Mouse (Mus musculus) fat pad, adult 2 months (tissue): ENCODE data around the gene Gnpat.
A peak's percentile ranks its signal among the peaks of the same experiment; 100 is the strongest.
"Not testable (repeated sequence)": the region's sequence is repeated elsewhere in the genome, so short reads cannot be mapped to it uniquely, and the experiment has no call there.

Experiments
- DNase-seq: peaks from one replicate; pipeline ENCODE4 v3.0.0-alpha.2; 2011; ENCODE audit warnings: low read depth, low spot score; ENCODE audit errors: extremely low read depth

Gnpat gene

DNA sequence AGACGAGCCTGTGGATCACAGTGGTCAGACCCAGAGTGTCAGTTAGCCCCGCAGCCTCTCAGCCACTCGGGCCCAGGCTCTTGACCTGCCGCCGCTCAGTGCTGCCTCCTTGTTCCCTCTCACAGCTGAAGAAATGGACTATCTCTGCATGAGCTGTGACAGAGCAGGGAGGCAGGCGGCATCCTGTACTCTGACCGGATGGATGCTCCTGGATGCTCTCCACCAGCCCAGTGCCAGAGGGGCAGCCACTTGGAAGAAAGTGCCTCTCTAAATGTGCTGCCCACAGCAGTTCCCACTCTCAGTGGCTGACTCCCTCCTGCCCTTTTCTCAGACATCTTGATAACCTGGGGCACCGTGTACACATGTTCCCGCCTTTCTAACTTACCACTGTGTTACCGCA, 21.1 kb upstream of the Gnpat start:
- DNase-seq: no peak

DNA sequence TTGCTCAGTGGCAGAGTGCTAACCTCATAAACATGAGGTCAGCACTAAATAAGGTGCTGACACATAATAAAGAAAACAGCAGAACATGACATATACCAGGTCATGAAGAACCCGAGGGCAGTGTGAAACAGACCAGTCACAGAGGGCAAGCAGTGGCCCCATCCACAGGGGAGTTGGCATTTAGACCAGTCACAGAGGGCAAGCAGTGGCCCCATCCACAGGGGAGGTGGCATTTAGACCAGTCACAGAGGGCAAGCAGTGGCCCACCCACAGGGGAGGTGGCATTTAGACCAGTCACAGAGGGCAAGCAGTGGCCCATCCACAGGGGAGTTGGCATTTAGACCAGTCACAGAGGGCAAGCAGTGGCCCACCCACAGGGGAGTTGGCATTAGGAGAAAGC, 19.9 kb upstream of the Gnpat start:
- DNase-seq: not testable (repeated sequence)

DNA sequence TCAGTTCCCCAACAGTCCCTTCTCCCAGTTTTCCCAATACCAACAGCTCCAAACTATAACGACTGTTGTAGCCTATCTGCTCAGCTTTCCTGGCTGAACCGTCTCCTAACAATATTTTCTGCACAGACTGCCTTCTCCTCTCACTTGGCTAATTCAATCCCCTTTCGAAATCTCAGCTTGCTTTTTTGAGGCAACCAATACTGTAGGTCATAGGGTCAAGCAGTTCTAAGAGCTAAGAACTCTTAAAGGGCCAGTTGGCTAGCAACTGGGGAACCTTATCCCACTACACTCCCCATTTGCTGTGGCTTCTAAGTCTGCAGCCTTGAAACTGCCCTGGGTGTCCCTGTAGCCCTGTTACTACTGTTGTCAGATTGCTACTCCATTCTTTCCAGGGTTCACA, 17.7 kb upstream of the Gnpat start:
- no peak for DNase-seq

DNA sequence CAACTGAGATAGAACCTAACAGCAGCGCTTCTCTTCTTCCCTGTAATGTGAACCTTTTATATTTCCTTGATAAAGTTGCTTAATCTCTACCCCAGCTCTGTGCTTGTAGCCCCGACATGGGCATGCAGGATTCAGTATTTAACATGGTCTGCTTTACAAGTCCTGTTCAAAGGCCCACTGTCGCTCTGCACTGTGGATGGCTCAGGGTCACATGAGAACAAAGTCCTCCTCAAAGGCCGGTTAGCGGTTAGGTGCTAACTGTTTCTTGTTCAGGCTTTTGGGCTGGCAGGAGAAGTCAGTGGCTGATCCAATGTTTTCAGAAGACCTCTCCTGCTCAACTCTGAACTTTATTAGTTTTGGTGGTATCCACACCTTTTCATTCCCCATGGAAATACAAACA, 17.3 kb upstream of the Gnpat start:
- DNase-seq: no peak

DNA sequence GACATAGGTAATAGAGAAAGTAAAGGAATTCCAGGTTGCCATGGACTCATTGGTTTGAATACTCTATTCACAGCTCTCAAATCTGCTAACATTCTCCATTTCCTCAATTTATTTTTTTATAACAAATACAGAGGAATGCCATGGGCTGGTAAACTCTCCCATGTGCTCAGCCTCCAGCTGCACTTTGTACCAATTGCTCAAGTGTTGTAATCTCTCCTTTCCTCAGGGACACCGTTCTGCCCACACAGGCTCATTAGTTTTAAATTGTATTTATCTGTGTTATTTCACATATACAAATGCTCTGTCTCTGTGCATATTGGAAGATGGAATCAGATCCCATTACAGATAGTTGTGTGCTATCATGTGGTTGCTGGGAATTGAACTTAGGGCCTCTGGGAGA, 9.3 kb upstream of the Gnpat start:
- no peak for DNase-seq

DNA sequence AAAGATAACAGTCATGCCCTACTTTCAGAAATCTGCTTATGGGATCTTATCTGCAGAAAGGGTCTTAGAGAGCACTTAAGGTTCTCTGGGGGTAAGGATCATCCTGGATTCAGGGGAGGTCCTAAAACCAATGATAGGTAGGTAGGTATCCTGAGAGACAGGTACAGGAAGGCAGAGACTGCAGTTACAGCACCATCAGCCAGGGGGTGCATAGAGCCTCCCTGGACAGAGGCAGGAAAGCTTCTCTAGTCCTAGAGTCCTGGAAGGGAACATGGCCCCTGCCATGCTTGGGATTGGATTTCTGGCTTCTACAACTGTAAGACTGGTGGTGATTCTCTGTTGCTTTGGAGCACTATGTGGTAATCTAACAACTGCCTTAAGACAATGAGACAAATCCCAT, 3.4 kb upstream of the Gnpat start:
- no peak for DNase-seq

DNA sequence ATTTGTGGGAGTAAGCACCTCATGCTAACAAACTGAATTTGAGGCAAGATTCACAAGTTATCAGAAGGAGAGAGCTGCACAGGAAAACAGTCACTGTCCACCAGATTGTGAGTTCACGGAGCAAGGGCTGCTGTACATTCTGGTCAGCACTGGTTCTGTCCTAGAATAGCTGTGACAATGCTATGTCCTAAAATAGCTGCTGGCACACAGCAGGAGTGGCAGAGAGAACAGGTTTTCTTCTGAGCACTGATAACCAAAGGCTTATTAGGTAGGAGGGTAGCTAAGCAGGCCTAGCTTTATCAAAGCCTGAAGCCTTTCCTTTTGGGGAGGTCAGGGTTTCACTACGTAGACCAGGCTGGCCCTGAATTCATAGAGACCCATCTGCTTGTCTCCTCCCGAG, 2.6 kb upstream of the Gnpat start:
- DNase-seq: no peak

DNA sequence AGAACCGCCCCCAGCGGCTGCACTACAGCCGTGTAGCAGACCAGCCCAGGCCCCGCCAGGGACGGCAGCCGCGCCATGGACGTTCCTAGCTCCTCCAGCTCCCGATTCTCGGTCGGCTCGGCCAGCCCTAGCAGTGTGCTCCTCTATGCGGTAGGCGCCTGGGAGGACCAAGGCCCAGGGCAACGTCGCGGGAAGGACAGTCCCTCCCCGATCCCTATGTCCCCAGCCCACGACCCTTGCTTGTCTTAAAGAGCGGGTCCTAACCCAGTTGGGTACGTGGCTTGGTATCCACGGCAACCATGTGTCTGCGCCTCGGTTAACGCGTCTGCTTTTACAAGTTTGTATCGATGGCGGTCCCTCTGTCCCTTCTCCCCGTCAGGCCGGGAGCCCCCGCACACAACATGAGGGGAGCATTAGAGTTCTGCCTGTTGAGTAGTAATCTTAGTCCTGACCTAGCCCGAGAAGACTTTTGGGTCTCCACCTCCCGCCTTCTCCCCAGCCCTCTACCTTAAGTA, 387 bp downstream of the Gnpat start:
- DNase-seq: no peak

DNA sequence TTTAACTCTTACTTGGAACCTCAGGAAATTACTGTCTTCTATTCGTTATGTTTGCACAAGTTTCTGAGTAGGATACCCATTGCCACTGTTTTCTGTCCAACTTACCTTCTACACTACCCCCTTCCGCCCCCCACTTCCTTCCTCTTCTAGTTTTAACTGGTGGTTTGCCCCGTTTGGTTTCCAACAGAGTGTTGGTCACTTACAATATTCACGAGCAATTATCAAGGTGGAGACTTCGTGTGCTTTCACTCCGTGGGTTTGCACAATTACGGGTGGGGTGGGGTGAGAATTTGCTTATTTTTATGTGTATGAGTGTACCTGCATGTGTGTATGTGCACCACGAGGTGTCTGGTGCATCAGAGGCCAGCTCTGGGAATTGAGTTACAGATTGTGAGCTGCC, 896 bp downstream of the Gnpat start:
- no peak for DNase-seq

DNA sequence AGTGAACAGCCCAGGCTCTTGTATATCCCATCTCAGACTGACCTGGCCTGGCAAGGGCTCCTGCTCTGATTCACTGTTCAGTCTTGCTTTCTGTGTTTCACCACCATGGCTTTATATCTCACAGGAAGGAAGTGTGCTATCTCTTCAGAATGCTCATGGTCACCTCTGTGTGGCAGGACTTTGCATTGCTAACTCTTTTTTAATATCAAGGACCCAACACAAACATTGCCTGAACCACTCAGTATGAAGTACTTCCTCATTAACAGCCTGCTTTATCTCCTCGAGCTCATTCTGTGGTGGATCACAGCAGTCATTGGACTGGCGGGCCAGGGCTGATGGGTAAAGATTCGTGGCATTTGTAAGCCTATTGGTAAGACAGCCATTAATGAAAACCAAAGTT, 3.8 kb downstream of the Gnpat start:
- DNase-seq: no peak

DNA sequence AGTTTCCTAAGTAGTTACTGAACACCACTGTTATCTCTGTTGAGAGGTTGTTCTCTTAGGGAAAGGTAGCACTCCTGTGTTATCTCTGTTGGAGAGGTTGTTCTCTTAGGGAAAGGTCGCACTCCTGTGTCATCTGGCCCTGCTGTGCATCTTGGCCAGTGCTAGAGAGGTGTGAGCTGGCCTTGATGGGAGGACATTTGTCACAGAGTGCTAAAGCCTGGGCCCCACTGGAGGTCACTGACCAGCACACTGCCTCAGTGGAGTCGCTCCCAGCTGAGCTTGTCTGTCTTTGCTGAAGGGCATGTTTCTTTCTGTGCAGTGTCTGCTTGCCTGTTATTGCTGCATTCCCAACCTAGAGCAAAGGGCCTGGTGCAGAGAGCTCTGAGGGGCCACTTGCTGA, 4.3 kb downstream of the Gnpat start:
- DNase-seq: no peak

DNA sequence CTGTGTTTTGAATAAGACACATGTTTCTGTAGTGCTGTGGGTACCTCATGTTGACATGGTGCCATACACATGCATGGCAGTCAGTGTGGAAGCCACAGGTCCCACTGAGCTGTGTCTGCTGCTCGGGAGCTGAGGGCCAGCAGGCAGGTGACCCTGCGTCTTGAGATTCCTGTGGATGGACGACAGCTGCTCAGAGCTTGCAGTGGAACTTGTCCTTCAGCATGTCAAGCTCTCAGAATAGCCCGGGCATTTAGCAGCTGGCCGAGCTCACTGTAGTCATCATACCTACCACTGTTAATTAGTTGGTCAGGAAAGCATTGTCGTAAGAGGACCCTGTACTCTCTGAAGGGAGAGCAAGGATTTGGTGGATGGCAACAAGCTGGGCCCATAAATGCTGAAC, 6.9 kb downstream of the Gnpat start:
- no peak for DNase-seq

DNA sequence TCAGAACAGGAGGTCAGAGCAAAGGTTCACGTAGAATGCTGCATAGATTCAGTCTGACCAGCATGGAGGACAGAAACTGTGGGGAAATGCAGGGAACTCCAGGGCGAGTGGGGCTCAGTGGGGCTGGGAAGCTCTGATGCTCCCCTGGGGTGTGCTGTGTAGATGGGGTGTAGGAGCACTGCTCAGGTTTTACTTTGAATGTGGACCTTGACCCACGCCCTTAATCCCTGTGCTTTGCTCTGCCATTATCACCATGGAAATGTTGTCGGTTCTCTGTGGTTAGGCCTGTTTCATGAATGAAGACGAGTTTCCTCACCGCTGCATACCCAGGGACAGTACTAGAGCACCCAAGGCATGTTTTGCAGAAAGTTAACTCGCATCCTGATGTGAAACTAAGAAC, 8.6 kb downstream of the Gnpat start:
- DNase-seq: no peak

DNA sequence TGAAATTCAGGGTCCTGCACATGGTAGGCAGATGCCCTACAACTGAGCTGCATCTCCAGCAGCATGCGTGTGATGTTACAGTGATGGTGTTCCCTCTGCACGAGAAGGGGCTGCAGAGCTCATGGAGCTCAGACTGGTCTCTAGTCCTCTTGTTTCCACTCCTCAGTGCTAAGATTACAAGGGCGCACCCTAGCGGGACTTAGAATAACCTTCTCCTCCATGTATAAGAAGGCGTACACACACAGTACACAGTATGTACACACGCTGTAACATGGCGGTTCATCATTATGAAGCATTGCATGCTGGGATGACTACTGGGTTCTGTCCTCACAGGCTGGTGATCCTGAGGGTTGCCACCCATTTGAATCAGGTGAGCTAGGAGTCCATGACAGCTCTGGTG, 9.2 kb downstream of the Gnpat start:
- no peak for DNase-seq

DNA sequence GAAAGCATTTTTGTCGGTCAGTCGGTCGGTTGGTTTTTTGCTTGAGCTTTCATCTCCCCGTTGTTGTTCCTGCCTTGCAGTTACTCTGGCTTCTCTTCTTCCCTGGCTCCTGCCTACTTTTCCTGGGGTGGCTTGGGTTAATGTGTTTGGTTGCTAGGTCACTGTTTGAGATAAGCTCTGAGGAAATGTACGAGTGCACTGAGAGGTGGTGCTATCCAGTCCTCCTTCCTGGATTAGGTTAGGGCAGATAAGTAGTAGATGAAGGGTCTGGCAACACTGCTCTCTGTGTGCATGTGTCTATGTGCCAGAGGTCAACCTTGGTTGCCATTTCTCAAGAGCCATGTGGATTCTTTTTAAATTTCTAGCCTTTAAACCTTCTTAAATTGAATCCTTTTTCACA, 9.9 kb downstream of the Gnpat start:
- DNase-seq: no peak

DNA sequence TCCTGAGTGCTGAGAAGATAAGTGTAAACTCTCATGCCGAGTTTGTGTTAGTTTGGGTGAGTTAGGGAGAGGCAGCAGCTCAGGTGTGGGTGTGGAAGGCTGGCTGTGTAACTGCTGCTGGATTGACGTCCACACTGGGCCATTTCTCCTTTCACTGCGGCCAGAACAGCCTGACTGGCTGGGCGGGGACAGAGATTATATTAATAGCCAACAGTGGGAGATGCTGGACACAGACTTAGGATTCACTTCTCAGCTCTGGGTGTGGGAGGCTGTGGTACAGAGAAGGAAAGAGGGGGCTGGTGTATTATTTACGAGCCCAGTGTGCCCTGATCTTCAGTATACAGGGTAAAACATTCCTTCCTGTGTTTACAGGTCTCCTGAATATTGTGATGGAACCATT, 15.3 kb downstream of the Gnpat start:
- DNase-seq: no peak

DNA sequence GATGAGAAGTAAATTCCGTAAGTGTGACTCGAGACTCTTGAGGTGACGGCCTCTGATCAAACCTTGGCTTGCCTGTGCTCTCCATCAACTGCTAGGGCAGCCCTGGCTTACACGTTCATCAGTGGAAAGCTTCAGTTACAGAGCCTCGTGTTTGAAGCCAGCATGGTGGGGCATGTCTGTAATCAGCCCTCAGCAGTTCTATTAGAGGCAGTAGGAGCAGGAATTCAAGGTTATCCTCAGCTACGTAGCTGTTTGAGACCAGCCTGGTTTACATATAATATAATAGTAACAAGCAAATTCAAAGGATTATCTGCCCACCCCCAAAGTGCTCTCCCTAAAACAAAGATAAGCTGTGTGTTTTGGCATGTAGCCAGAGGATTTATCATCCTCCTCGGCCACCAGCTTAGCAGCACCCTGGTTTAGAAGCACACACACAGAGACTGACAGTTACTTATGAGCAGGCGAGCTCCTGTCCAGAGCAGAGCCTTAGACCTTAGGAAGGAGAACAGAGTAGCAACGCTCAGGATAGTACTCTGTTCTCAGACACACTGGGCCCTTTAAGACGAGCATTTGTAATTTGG, 16.2 kb downstream of the Gnpat start:
- DNase-seq: no peak

DNA sequence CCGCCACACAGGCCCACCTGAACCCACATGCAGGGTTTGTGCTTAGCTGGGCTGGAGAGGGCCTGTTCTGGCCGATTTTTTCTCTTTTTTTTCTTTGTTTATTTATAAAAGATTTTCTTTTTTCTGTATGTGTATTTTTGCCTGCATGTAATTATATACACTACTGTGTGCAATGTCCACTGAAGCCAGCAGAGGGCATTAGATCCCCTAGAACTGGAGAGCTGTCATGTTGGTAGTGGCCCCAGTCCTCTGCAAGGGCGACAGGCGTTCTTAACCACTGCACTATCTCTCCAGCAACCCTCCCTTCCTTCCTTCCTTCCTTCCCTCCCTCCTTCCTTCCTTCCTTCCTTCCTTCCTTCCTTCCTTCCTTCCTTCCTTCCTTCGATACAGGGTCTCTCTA, 25.6 kb downstream of the Gnpat start:
- DNase-seq: no peak

DNA sequence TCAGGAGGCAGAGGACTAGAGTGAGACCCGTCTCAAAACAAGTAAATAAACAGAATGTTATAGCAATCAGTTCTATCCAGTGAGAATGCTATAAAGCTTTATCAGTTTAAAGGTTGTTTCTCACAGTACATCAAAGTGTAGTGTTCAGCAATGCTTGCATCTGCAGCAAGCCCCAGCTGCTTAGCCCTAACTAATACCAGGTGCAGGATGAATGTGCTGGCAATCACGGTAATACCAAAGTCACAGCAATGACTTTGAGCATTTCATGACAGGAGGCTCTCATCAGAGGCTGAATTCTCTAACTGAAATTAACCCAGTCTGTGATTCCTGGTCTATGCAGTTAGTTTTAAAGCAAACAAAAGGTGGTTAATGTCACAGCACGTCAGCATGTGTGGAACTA, 29.8 kb downstream of the Gnpat start:
- DNase-seq: no peak

DNA sequence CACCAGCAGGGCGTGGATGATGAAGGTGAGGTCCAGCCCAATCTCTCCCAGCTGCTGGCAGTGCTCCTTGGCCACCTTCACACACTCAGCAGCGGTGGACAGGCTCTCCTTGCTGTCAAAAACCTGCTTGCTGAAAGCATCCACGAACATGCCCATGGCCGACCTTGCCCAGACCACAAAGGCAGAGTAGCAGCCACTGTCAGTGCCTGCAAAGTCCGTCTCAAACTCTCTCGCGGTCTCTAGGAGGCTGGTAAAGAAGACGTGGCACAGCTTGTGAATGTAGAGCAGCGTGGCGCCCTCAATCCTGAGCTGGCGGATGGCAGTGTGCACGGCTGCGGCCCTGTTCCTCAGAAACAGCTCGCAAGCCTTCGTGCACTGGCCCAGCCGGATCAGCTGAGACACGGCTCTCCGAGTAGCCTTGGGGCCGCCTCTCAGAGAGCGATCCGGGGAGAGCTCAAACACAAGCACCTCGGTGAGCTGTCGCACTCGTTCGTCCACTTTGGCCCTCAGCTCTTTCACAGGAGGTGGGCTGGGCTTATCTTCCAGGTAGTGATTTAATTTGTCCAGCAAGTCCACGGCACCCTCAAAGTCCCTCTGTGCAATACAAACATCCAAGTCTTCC, 33.3 kb downstream of the Gnpat start:
- DNase-seq: no peak

DNA sequence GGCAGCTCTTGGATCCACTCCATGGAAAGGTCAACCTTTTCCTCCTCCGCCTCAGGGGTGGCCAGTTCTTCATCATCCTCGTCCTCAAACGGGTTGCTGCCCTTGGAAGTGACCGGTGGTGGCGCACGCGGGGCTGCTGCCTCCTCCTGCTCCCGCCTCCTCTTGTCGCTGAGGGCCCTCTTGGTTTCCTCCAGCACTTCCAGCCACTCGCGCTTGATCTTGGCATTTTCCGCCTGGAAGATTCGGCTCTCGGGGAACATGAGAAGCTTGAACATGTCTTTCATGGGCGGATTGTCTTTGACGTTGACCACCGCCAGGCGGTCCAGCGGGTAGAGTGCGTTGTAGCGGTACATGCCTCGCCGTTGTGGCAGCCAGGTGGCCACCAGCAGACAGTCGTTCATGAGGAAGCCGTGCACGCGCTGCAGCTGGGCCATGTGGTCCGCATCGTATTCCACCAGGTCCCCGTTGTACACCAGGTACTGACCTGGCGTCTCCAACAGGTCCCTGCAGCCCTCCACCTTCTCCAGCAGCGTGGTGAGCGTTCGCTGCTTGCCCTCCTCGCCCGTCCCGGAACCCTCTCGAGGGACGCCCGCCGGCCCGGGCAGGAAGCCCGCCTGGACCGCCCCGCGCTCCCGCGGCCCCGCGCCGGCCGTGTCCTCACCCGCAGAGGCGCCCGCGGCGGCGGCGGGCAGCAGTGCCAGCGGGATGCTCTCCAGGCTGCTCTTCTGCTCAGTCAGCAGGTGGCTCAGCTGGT, 34.0 kb downstream of the Gnpat start:
- DNase-seq: peak; percentile 10
